Mouse (Mus musculus) heart, embryonic 14.5 days (tissue): ENCODE measurements around the gene Bcas3. TPM values are rescaled to one million over a fixed set of nuclear protein-coding genes. Genes with fewer than 3 reads are reported as not detected.

Experiments
- ATAC-seq: fragments of 200-750 bp; cut with Nextera tagmentation; 2 replicates; pipeline ENCODE4 v1.8.0; 2017; ENCODE audit warnings: low read depth, moderate TSS enrichment; ENCODE audit not compliant: insufficient number of reproducible peaks, insufficient read depth, low FRiP score
- H3K27ac ChIP-seq, 2 experiments: fragments of 200-500 bp in 1 of 2; fragments of 300-500 bp in 1 of 2; sonication (generic) in 1 of 2; replicated peaks in 1 of 2; 2 replicates each; pipeline ENCODE4 v1.5.1; 2012 to 2014; ENCODE audit warnings: low read depth in 2 of 2, low read length in 2 of 2, control low read depth in 1 of 2, mild to moderate bottlenecking in 1 of 2, mixed read lengths in 1 of 2; ENCODE audit not compliant: control insufficient read depth in 1 of 2, insufficient read depth in 1 of 2
- H3K27me3 ChIP-seq: fragments of 300-500 bp; sonication (generic); 2 replicates; pipeline ENCODE4 v1.6.1; 2014; ENCODE audit warnings: mild to moderate bottlenecking, low read length, control low read depth; ENCODE audit not compliant: control insufficient read depth, insufficient read depth
- H3K36me3 ChIP-seq: fragments of 300-500 bp; sonication (generic); 2 replicates; pipeline ENCODE4 v1.6.1; 2014; ENCODE audit warnings: mild to moderate bottlenecking, control low read depth, low read length, mixed read lengths; ENCODE audit not compliant: control insufficient read depth, insufficient read depth
- H3K4me1 ChIP-seq, 2 experiments: fragments of 200-500 bp in 1 of 2; fragments of 300-500 bp in 1 of 2; sonication (generic) in 1 of 2; 2 replicates each; pipeline ENCODE4 v1.6.1; 2012 to 2014; ENCODE audit warnings: low read length in 2 of 2, control low read depth in 1 of 2, mixed read lengths in 1 of 2; ENCODE audit not compliant: control insufficient read depth in 2 of 2, insufficient read depth in 2 of 2
- H3K4me2 ChIP-seq: fragments of 300-500 bp; sonication (generic); 2 replicates; pipeline ENCODE4 v1.6.1; 2014; ENCODE audit warnings: mild to moderate bottlenecking, low read length
- H3K4me3 ChIP-seq, 2 experiments: fragments of 200-500 bp in 1 of 2; fragments of 300-500 bp in 1 of 2; sonication (generic) in 1 of 2; 2 replicates each; pipeline ENCODE4 v1.5.1; 2012 to 2014; ENCODE audit warnings: low read length in 2 of 2, mild to moderate bottlenecking in 2 of 2, control low read depth in 1 of 2, low read depth in 1 of 2, moderate library complexity in 1 of 2; ENCODE audit not compliant: control insufficient read depth in 1 of 2, insufficient read depth in 1 of 2
- H3K9ac ChIP-seq: fragments of 300-500 bp; sonication (generic); 2 replicates; pipeline ENCODE4 v1.6.1; 2014; ENCODE audit warnings: mild to moderate bottlenecking, low read length
- H3K9me3 ChIP-seq: fragments of 300-500 bp; sonication (generic); 2 replicates; pipeline ENCODE4 v1.6.1; 2016; ENCODE audit warnings: low read length, control low read depth; ENCODE audit not compliant: control insufficient read depth
- WGBS: fragments of 180-500 bp; shearing (Covaris S2); extraction: QIAGEN DNeasy Blood & Tissue Kit; methylation state at CpG from one replicate; pipeline ENCODE4 v1.1.7; 2014; 5-methylcytosine and 5-hydroxymethylcytosine counted together
- polyA plus RNA-seq: library from polyadenylated mRNA; unstranded; fragments of >200 nt; fragmentation: Nextera tagmentation; extraction: Ambion mirVana; gene quantifications from 2 replicates; pipeline ENCODE4 v1.2.1, GENCODE M21; 2014

Gene Bcas3
- polyA plus RNA-seq, 1 experiment from 2014 or later = 22.5 TPM

- H3K27me3 ChIP-seq = no peaks in the 10 kb centered on the region
- H3K4me2 ChIP-seq = no peak overlapping the region
- no peak for ATAC-seq
- H3K4me1 ChIP-seq = peaks cover 14 to 18% of the 10 kb centered on the region in 2 experiments
- no peak overlapping the region for H3K9ac ChIP-seq
- no peaks in the 10 kb centered on the region for H3K9me3 ChIP-seq
- H3K36me3 ChIP-seq = no peaks in the 10 kb centered on the region
- no peak overlapping the region for H3K27ac ChIP-seq
- H3K4me3 ChIP-seq = no peak overlapping the region
- WGBS = 33% methylated on average over 6 of the region's 6 CpGs
These were observed 371.2 kb downstream of the Bcas3 start for GRCm38 (mm10) chr11:85724159-85724558.

- Histone ChIP-seq H3K9me3 (no peaks in the 10 kb centered on the region), H3K36me3 (no peaks in the 10 kb centered on the region), H3K4me3 (no peak overlapping the region), H3K27ac (no peak overlapping the region), H3K9ac (no peak overlapping the region), H3K27me3 (no peaks in the 10 kb centered on the region), H3K4me2 (no peak overlapping the region), H3K4me1 (0 out of 4 replicates have a peak, but pooled peaks cover 2 to 5% of the 10 kb centered on the region in 2 experiments)
- ATAC-seq = no peak
- WGBS = 60% methylated on average over 2 of the region's 2 CpGs
These were observed 376.8 kb downstream of the Bcas3 start for GRCm38 (mm10) chr11:85729725-85730124.

- no peaks in the 10 kb centered on the region for H3K9me3 ChIP-seq
- H3K4me3 ChIP-seq = no peak overlapping the region
- H3K9ac ChIP-seq = no peak overlapping the region
- no peaks in the 10 kb centered on the region for H3K36me3 ChIP-seq
- H3K27me3 ChIP-seq = no peaks in the 10 kb centered on the region
- no peak overlapping the region for H3K27ac ChIP-seq
- H3K4me2 ChIP-seq = no peak overlapping the region
- no peak for ATAC-seq
- peaks cover 2 to 6% of the 10 kb centered on the region in 2 experiments; a peak in 2 of 4 replicates for H3K4me1 ChIP-seq
- 65% methylated on average over 4 of the region's 4 CpGs for WGBS
These were observed 379.6 kb downstream of the Bcas3 start for GRCm38 (mm10) chr11:85732462-85733012.

GRCm38 (mm10) chr11:85733577-85733976 is 380.6 kb downstream of the Bcas3 start:
- H3K4me3 ChIP-seq = no peak overlapping the region
- no peaks in the 10 kb centered on the region for H3K27me3 ChIP-seq
- H3K27ac ChIP-seq = no peak overlapping the region
- H3K4me2 ChIP-seq = no peak overlapping the region
- H3K9ac ChIP-seq = no peak overlapping the region
- ATAC-seq = no peak
- H3K9me3 ChIP-seq = no peaks in the 10 kb centered on the region
- H3K4me1 ChIP-seq = peaks cover 2 to 6% of the 10 kb centered on the region in 2 experiments; a peak in 2 of 4 replicates
- H3K36me3 ChIP-seq = no peaks in the 10 kb centered on the region
- 68% methylated on average over 3 of the region's 3 CpGs for WGBS

GRCm38 (mm10) chr11:85734317-85735211 is 381.6 kb downstream of the Bcas3 start:
- no peaks in the 10 kb centered on the region for H3K36me3 ChIP-seq
- 79% methylated on average over 7 of the region's 7 CpGs for WGBS
- H3K4me3 ChIP-seq = no peak overlapping the region
- no peak overlapping the region for H3K9ac ChIP-seq
- no peak overlapping the region for H3K27ac ChIP-seq
- peaks cover 9 to 11% of the 10 kb centered on the region in 2 experiments for H3K4me1 ChIP-seq
- no peak for ATAC-seq
- H3K4me2 ChIP-seq = no peak overlapping the region
- H3K27me3 ChIP-seq = no peaks in the 10 kb centered on the region
- no peaks in the 10 kb centered on the region for H3K9me3 ChIP-seq

GRCm38 (mm10) chr11:85737227-85737626 is 384.3 kb downstream of the Bcas3 start:
- no peak overlapping the region for H3K4me3 ChIP-seq
- no peak for ATAC-seq
- H3K9ac ChIP-seq = no peak overlapping the region
- no peaks in the 10 kb centered on the region for H3K36me3 ChIP-seq
- H3K27ac ChIP-seq = no peak overlapping the region
- no peaks in the 10 kb centered on the region for H3K9me3 ChIP-seq
- peaks cover 18% of the 10 kb centered on the region in 2 experiments for H3K4me1 ChIP-seq
- H3K4me2 ChIP-seq = no peak overlapping the region
- H3K27me3 ChIP-seq = no peaks in the 10 kb centered on the region
- 57% methylated on average over 9 of the region's 9 CpGs for WGBS

- H3K9ac ChIP-seq = no peak overlapping the region
- H3K4me1 ChIP-seq = peaks cover 18% of the 10 kb centered on the region in 2 experiments
- H3K4me2 ChIP-seq = no peak overlapping the region
- H3K9me3 ChIP-seq = no peaks in the 10 kb centered on the region
- H3K4me3 ChIP-seq = no peak overlapping the region
- H3K27me3 ChIP-seq = no peaks in the 10 kb centered on the region
- no peak for ATAC-seq
- 78% methylated on average over 3 of the region's 3 CpGs for WGBS
- H3K36me3 ChIP-seq = no peaks in the 10 kb centered on the region
- no peak overlapping the region for H3K27ac ChIP-seq
These were observed 384.9 kb downstream of the Bcas3 start for GRCm38 (mm10) chr11:85737893-85738292.
